Mouse (Mus musculus) hindbrain, embryonic 11.5 days (tissue): ENCODE measurements around the gene Fmo5. TPM values are rescaled to one million over a fixed set of nuclear protein-coding genes. Genes with fewer than 3 reads are reported as not detected.

ENCODE experiments used
- polyA plus RNA-seq: library from polyadenylated mRNA; unstranded; fragments of >200 nt; fragmentation: Nextera tagmentation; extraction: Ambion mirVana; gene quantifications from 2 replicates; pipeline ENCODE4 v1.2.1, GENCODE M21; 2014

The Fmo5 gene
- polyA plus RNA-seq, 1 experiment from 2014 or later = 0.60 TPM

Other genes with a start within 250 kb of the Fmo5 start
- gene Olfr1402, start 206.8 kb upstream of the Fmo5 start, polyA plus RNA-seq = not detected in 2 replicates
- gene Chd1l, start 18.6 kb upstream of the Fmo5 start, polyA plus RNA-seq = 13.7 and 15.6 TPM in 2 replicates
- gene Prkab2, start 29.4 kb downstream of the Fmo5 start, polyA plus RNA-seq = 5.0 and 6.2 TPM in 2 replicates
- gene Gm17651, start 45.9 kb downstream of the Fmo5 start, polyA plus RNA-seq = not detected in 2 replicates